Mouse (Mus musculus) kidney, embryonic 14.5 days (tissue): ENCODE results near the gene Lpcat3. TPM values are rescaled to one million over a fixed set of nuclear protein-coding genes. Genes with fewer than 3 reads are reported as not detected.

Experiments
- ATAC-seq: fragments of 200-750 bp; cut with Nextera tagmentation; 2 replicates; pipeline ENCODE4 v1.8.0; 2017; ENCODE audit warnings: moderate number of reproducible peaks, mild to moderate bottlenecking, moderate TSS enrichment, moderate library complexity; ENCODE audit not compliant: low FRiP score, low TSS enrichment
- H3K27ac ChIP-seq: fragments of 300-500 bp; sonication (generic); 2 replicates; pipeline ENCODE4 v1.5.1; 2014; ENCODE audit warnings: low read depth, mild to moderate bottlenecking, low read length, moderate library complexity, mixed read lengths
- H3K27me3 ChIP-seq: fragments of 300-500 bp; sonication (generic); 2 replicates; pipeline ENCODE4 v1.6.1; 2014; ENCODE audit warnings: mild to moderate bottlenecking, low read length; ENCODE audit not compliant: control insufficient read depth, insufficient read depth
- H3K36me3 ChIP-seq: fragments of 300-500 bp; sonication (generic); 2 replicates; pipeline ENCODE4 v1.6.1; 2014; ENCODE audit warnings: low read length, mixed read lengths; ENCODE audit not compliant: control insufficient read depth, insufficient read depth
- H3K4me1 ChIP-seq: fragments of 300-500 bp; sonication (generic); 2 replicates; pipeline ENCODE4 v1.6.1; 2014; ENCODE audit warnings: low read length, mixed read lengths; ENCODE audit not compliant: control insufficient read depth, insufficient read depth
- H3K4me2 ChIP-seq: fragments of 300-500 bp; sonication (generic); replicated peaks from 2 replicates; pipeline ENCODE4 v1.6.1; 2014; ENCODE audit warnings: low read depth, mild to moderate bottlenecking, low read length
- H3K4me3 ChIP-seq: fragments of 300-500 bp; sonication (generic); 2 replicates; pipeline ENCODE4 v1.5.1; 2014; ENCODE audit warnings: mild to moderate bottlenecking, low read length
- H3K9ac ChIP-seq: fragments of 300-500 bp; sonication (generic); 2 replicates; pipeline ENCODE4 v1.6.1; 2014; ENCODE audit warnings: low read depth, mild to moderate bottlenecking, low read length, moderate library complexity
- H3K9me3 ChIP-seq: fragments of 300-500 bp; sonication (generic); 2 replicates; pipeline ENCODE4 v1.6.1; 2016; ENCODE audit warnings: low read length; ENCODE audit not compliant: control insufficient read depth
- whole genome bisulfite sequencing: fragments of 180-500 bp; shearing (Covaris S2); extraction: QIAGEN DNeasy Blood & Tissue Kit; methylation state at CpG from one replicate; pipeline ENCODE4 v1.1.7; 2014; 5-methylcytosine and 5-hydroxymethylcytosine counted together
- polyA plus RNA-seq: library from polyadenylated mRNA; unstranded; fragments of >200 nt; fragmentation: Nextera tagmentation; extraction: Ambion mirVana; gene quantifications from 2 replicates; pipeline ENCODE4 v1.2.1, GENCODE M21; 2014

Gene Lpcat3
- polyA plus RNA-seq, 1 experiment from 2014 or later: 67.3 TPM

GRCm38 (mm10) chr6:124708289-124708889, 45.6 kb downstream of the Lpcat3 start:
- H3K9me3 ChIP-seq: no peaks in the 10 kb centered on the region
- H3K27me3 ChIP-seq: no peaks in the 10 kb centered on the region
- no peak overlapping the region for H3K27ac ChIP-seq
- peaks cover 53% of the 10 kb centered on the region for H3K36me3 ChIP-seq
- H3K4me3 ChIP-seq: no peak overlapping the region
- H3K9ac ChIP-seq: no peak overlapping the region
- no peak for ATAC-seq
- H3K4me2 ChIP-seq: no peak overlapping the region
- WGBS: 94% methylated on average over 10 of the region's 10 CpGs
- peaks cover 18% of the 10 kb centered on the region for H3K4me1 ChIP-seq

GRCm38 (mm10) chr6:124711824-124712782, 49.3 kb downstream of the Lpcat3 start, which contains the start of the genes Emg1 and Phb2:
Gene Emg1, minus strand, starts transcription at chr6:124712178.
Gene Phb2, plus strand, starts transcription at chr6:124712336.
- peak within 1 kb of the TSS; percentile 88 for H3K9ac ChIP-seq
- H3K36me3 ChIP-seq: peaks cover 58% of the 10 kb centered on the region
- peaks cover 24% of the 10 kb centered on the region for H3K4me1 ChIP-seq
- H3K27ac ChIP-seq: peak within 1 kb of the TSS; percentile 87; the same call in 1 of the 2 replicates
- H3K27me3 ChIP-seq: no peaks in the 10 kb centered on the region
- H3K4me2 ChIP-seq: peak within 1 kb of the TSS; percentile 90
- no peaks in the 10 kb centered on the region for H3K9me3 ChIP-seq
- ATAC-seq: peak; percentile 97
- peak within 1 kb of the TSS; percentile 68 for H3K4me3 ChIP-seq
- WGBS: under 1% methylated on average over 73 of the region's 76 CpGs

GRCm38 (mm10) chr6:124712918-124713317, 50.1 kb downstream of the Lpcat3 start:
- peaks cover 24% of the 10 kb centered on the region for H3K4me1 ChIP-seq
- H3K27me3 ChIP-seq: no peaks in the 10 kb centered on the region
- H3K36me3 ChIP-seq: peaks cover 56% of the 10 kb centered on the region
- peak overlapping the region; percentile 90 for H3K4me2 ChIP-seq
- ATAC-seq: no peak
- no peaks in the 10 kb centered on the region for H3K9me3 ChIP-seq
- H3K9ac ChIP-seq: peak overlapping the region; percentile 88
- H3K4me3 ChIP-seq: peak overlapping the region; percentile 68
- WGBS: 13% methylated on average over 11 of the region's 11 CpGs
- H3K27ac ChIP-seq: peak overlapping the region; percentile 87; the same call in 1 of the 2 replicates

- peaks cover 11% of the 10 kb centered on the region for H3K4me1 ChIP-seq
- no peaks in the 10 kb centered on the region for H3K9me3 ChIP-seq
- H3K27ac ChIP-seq: no peak overlapping the region
- no peak overlapping the region; the same call in 1 of the 2 replicates for H3K4me3 ChIP-seq
- no peaks in the 10 kb centered on the region for H3K27me3 ChIP-seq
- H3K4me2 ChIP-seq: peak overlapping the region; percentile 23; the same call in 1 of the 2 replicates
- peak overlapping the region; percentile 18; the same call in 1 of the 2 replicates for H3K9ac ChIP-seq
- H3K36me3 ChIP-seq: peaks cover 41% of the 10 kb centered on the region
- 69% methylated on average over 20 of the region's 20 CpGs for WGBS
- ATAC-seq: no peak
Measured at GRCm38 (mm10) chr6:124716864-124717490, 54.1 kb downstream of the Lpcat3 start.

GRCm38 (mm10) chr6:124717968-124718367, 55.1 kb downstream of the Lpcat3 start:
- peaks cover 41% of the 10 kb centered on the region for H3K36me3 ChIP-seq
- peak overlapping the region; percentile 23 for H3K4me2 ChIP-seq
- peaks cover 10% of the 10 kb centered on the region for H3K4me1 ChIP-seq
- H3K27ac ChIP-seq: no peak overlapping the region
- H3K4me3 ChIP-seq: peak overlapping the region; percentile 38
- ATAC-seq: no peak
- H3K9ac ChIP-seq: peak overlapping the region; percentile 53
- no peaks in the 10 kb centered on the region for H3K9me3 ChIP-seq
- no peaks in the 10 kb centered on the region for H3K27me3 ChIP-seq
- 70% methylated on average over 13 of the region's 13 CpGs for WGBS

GRCm38 (mm10) chr6:124718703-124719102, 55.9 kb downstream of the Lpcat3 start:
- ATAC-seq: peak; percentile 20; the same call in 1 of the 2 replicates
- no peaks in the 10 kb centered on the region for H3K27me3 ChIP-seq
- peak overlapping the region; percentile 65 for H3K27ac ChIP-seq
- H3K9me3 ChIP-seq: no peaks in the 10 kb centered on the region
- peak overlapping the region; percentile 31; the same call in 1 of the 2 replicates for H3K4me2 ChIP-seq
- H3K9ac ChIP-seq: peak overlapping the region; percentile 53
- WGBS: 66% methylated on average over 15 of the region's 16 CpGs
- peaks cover 40% of the 10 kb centered on the region for H3K36me3 ChIP-seq
- peaks cover 3% of the 10 kb centered on the region for H3K4me1 ChIP-seq
- peak overlapping the region; percentile 38 for H3K4me3 ChIP-seq

- Histone ChIP-seq H3K9me3 (no peaks in the 10 kb centered on the region), H3K4me1 (no peaks in the 10 kb centered on the region), H3K4me2 (peak overlapping the region; percentile 31), H3K4me3 (peak overlapping the region; percentile 38), H3K27ac (peak overlapping the region; percentile 65; the same call in 1 of the 2 replicates), H3K9ac (peak overlapping the region; percentile 53; the same call in 1 of the 2 replicates), H3K27me3 (no peaks in the 10 kb centered on the region), H3K36me3 (peaks cover 33% of the 10 kb centered on the region)
- no peak for ATAC-seq
- 61% methylated on average over 7 of the region's 7 CpGs for WGBS
Measured at GRCm38 (mm10) chr6:124719354-124719978, 56.6 kb downstream of the Lpcat3 start.

- H3K4me2 ChIP-seq: no peak overlapping the region
- H3K27me3 ChIP-seq: no peaks in the 10 kb centered on the region
- WGBS: 68% methylated on average over 11 of the region's 11 CpGs
Measured at GRCm38 (mm10) chr6:124720904-124721303, 58.1 kb downstream of the Lpcat3 start.

More at GRCm38 (mm10) chr6:124720904-124721303, 58.1 kb downstream of the Lpcat3 start:
- H3K36me3 ChIP-seq: peaks cover 18% of the 10 kb centered on the region
- no peaks in the 10 kb centered on the region for H3K4me1 ChIP-seq
- H3K27ac ChIP-seq: no peak overlapping the region
- H3K9me3 ChIP-seq: no peaks in the 10 kb centered on the region
- H3K4me3 ChIP-seq: no peak overlapping the region
- peak overlapping the region; percentile 53; the same call in 1 of the 2 replicates for H3K9ac ChIP-seq
- ATAC-seq: no peak
